In genomic region chr4:130078816-130079485, GRCm38 (mm10) we compare ENCODE assay signal across 10 mouse cellular contexts. TPM values are rescaled to one million over a fixed set of nuclear protein-coding genes. Genes with fewer than 3 reads are reported as not detected.
DNase-seq lines count a peak whose midpoint lies in the region; ATAC-seq lines count a peak whose summit lies in the region.
"Had no signal": no experiment of that assay in that cellular context is flagged by ENCODE, and none has a peak within 500 bp of the region (broad histone marks: within the 10 kb centered on the region; RNA-seq: fewer than 3 reads in every experiment).

No protein-coding gene starts in this region.

- ATAC-seq in forebrain, embryonic 13.5 days: no peak; the same call in 1 of the 2 replicates
- ATAC-seq in midbrain, embryonic 13.5 days: no peak
- ATAC-seq in embryonic facial prominence, embryonic 14.5 days (ENCODE audit: low read depth): 0 out of 2 replicates have a peak, but pooled peaks have one; percentile 21
- ATAC-seq in limb, embryonic 15.5 days (ENCODE audit: insufficient number of reproducible peaks, low FRiP score, low TSS enrichment, low read depth): peak; percentile 57; the same call in 1 of the 2 replicates
- ATAC-seq: lung, postnatal 0 days had no signal

- no peak for DNase-seq in forebrain, embryonic 10.5 days (ENCODE audit: extremely low spot score, low spot score)
- no peak for DNase-seq in midbrain, embryonic 10.5 days (ENCODE audit: low spot score)
- DNase-seq in embryonic facial prominence, embryonic 14.5 days (ENCODE audit: low spot score): no peak
- no peak for DNase-seq in liver
- no peak for DNase-seq in heart, adult 8-10 months (ENCODE audit: low spot score)

- H3K4me3 ChIP-seq in forebrain, embryonic 13.5 days: no peak overlapping the region
- no peak overlapping the region for H3K4me3 ChIP-seq in forebrain, embryonic 10.5 days
- H3K4me3 ChIP-seq in midbrain, embryonic 10.5 days: no peak overlapping the region
- H3K4me3 ChIP-seq in midbrain, embryonic 13.5 days (replicated peaks): no peak overlapping the region
- H3K4me3 ChIP-seq in embryonic facial prominence, embryonic 14.5 days (ENCODE audit: low read depth, low read length): no peak overlapping the region
- H3K4me3 ChIP-seq in limb, embryonic 15.5 days: no peak overlapping the region

- 52% methylated on average over 16 of the region's 17 CpGs for WGBS in forebrain, embryonic 13.5 days
- 70% methylated on average over 17 of the region's 17 CpGs for WGBS in forebrain, embryonic 10.5 days
- WGBS in midbrain, embryonic 10.5 days: 65% methylated on average over 17 of the region's 17 CpGs
- 60% methylated on average over 17 of the region's 17 CpGs for WGBS in midbrain, embryonic 13.5 days
- WGBS in embryonic facial prominence, embryonic 14.5 days: 53% methylated on average over 14 of the region's 17 CpGs
- 47% methylated on average over 17 of the region's 17 CpGs for WGBS in limb, embryonic 15.5 days

- peaks cover 64% of the 10 kb centered on the region for H3K4me1 ChIP-seq in forebrain, embryonic 13.5 days
- peaks cover 64% of the 10 kb centered on the region for H3K4me1 ChIP-seq in forebrain, embryonic 10.5 days
- peaks cover 49% of the 10 kb centered on the region for H3K4me1 ChIP-seq in midbrain, embryonic 10.5 days
- peaks cover 37% of the 10 kb centered on the region for H3K4me1 ChIP-seq in midbrain, embryonic 13.5 days (replicated peaks)
- 0 out of 2 replicates have a peak, but pooled peaks cover 5% of the 10 kb centered on the region for H3K4me1 ChIP-seq in embryonic facial prominence, embryonic 14.5 days (ENCODE audit: control insufficient read depth, insufficient read depth, low read length)
- H3K4me1 ChIP-seq in limb, embryonic 15.5 days: peaks cover 61% of the 10 kb centered on the region

- H3K4me2 ChIP-seq in forebrain, embryonic 13.5 days: no peak overlapping the region
- H3K4me2 ChIP-seq in midbrain, embryonic 13.5 days (replicated peaks): no peak overlapping the region
- H3K4me2 ChIP-seq in embryonic facial prominence, embryonic 14.5 days (ENCODE audit: low read depth, low read length): no peak overlapping the region
- no peak overlapping the region for H3K4me2 ChIP-seq in limb, embryonic 15.5 days

- H3K9ac ChIP-seq in forebrain, embryonic 13.5 days: no peak overlapping the region
- H3K9ac ChIP-seq in midbrain, embryonic 13.5 days (replicated peaks): no peak overlapping the region
- H3K9ac ChIP-seq in embryonic facial prominence, embryonic 14.5 days (ENCODE audit: low read depth, low read length): no peak overlapping the region
- H3K9ac ChIP-seq in limb, embryonic 15.5 days: no peak overlapping the region

- H3K36me3 ChIP-seq in forebrain, embryonic 13.5 days (ENCODE audit: poor library complexity, severe bottlenecking): no peaks in the 10 kb centered on the region
- no peaks in the 10 kb centered on the region for H3K36me3 ChIP-seq in forebrain, embryonic 10.5 days (replicated peaks)
- no peaks in the 10 kb centered on the region for H3K36me3 ChIP-seq in midbrain, embryonic 10.5 days
- no peaks in the 10 kb centered on the region for H3K36me3 ChIP-seq in midbrain, embryonic 13.5 days
- H3K36me3 ChIP-seq in embryonic facial prominence, embryonic 14.5 days (ENCODE audit: control insufficient read depth, insufficient read depth, low read length): peaks cover 20% of the 10 kb centered on the region; the same call in 1 of the 2 replicates
- peaks cover 19% of the 10 kb centered on the region for H3K36me3 ChIP-seq in limb, embryonic 15.5 days

- H3K27ac ChIP-seq in forebrain, embryonic 13.5 days: peak overlapping the region; percentile 27
- no peak overlapping the region for H3K27ac ChIP-seq in forebrain, embryonic 10.5 days
- peak overlapping the region; percentile 20; the same call in 1 of the 2 replicates for H3K27ac ChIP-seq in midbrain, embryonic 10.5 days (replicated peaks)
- H3K27ac ChIP-seq in midbrain, embryonic 13.5 days: no peak overlapping the region
- peak overlapping the region; percentile 49 for H3K27ac ChIP-seq in embryonic facial prominence, embryonic 14.5 days (replicated peaks; ENCODE audit: low read depth, low read length)
- H3K27ac ChIP-seq in limb, embryonic 15.5 days: peak overlapping the region; percentile 86

- H3K9me3 ChIP-seq in forebrain, embryonic 13.5 days (replicated peaks): no peaks in the 10 kb centered on the region
- no peaks in the 10 kb centered on the region for H3K9me3 ChIP-seq in forebrain, embryonic 10.5 days
- no peaks in the 10 kb centered on the region for H3K9me3 ChIP-seq in midbrain, embryonic 10.5 days (replicated peaks)
- no peaks in the 10 kb centered on the region for H3K9me3 ChIP-seq in midbrain, embryonic 13.5 days
- H3K9me3 ChIP-seq in embryonic facial prominence, embryonic 14.5 days (ENCODE audit: control insufficient read depth, low read length): no peaks in the 10 kb centered on the region
- no peaks in the 10 kb centered on the region for H3K9me3 ChIP-seq in limb, embryonic 15.5 days

- peaks cover 25% of the 10 kb centered on the region for H3K27me3 ChIP-seq in forebrain, embryonic 13.5 days
- peaks cover 71% of the 10 kb centered on the region for H3K27me3 ChIP-seq in forebrain, embryonic 10.5 days (ENCODE audit: poor library complexity, severe bottlenecking)
- peaks cover 62% of the 10 kb centered on the region for H3K27me3 ChIP-seq in midbrain, embryonic 10.5 days (ENCODE audit: low read depth, poor library complexity, severe bottlenecking)
- H3K27me3 ChIP-seq in midbrain, embryonic 13.5 days: peaks cover 21% of the 10 kb centered on the region
- H3K27me3 ChIP-seq in embryonic facial prominence, embryonic 14.5 days (replicated peaks; ENCODE audit: control insufficient read depth, insufficient read depth, low read length): no peaks in the 10 kb centered on the region; the same call in 1 of the 2 replicates
- peaks cover 6% of the 10 kb centered on the region; the same call in 1 of the 2 replicates for H3K27me3 ChIP-seq in limb, embryonic 15.5 days

RNA-seq across cellular contexts. Expression of gene Pef1, which starts 23.4 kb away (rescaled TPM):
- 68.0 and 68.4 TPM in 2 replicates for polyA plus RNA-seq in forebrain, embryonic 13.5 days (2015; fragmentation: Nextera tagmentation; extraction: Ambion mirVana)
- polyA plus RNA-seq in forebrain, embryonic 10.5 days (2016; fragmentation: Nextera tagmentation; extraction: Ambion mirVana): 69.8 and 70.4 TPM in 2 replicates
- polyA plus RNA-seq in midbrain, embryonic 10.5 days (2016; fragmentation: Nextera tagmentation; extraction: Ambion mirVana): 74.0 and 76.9 TPM in 2 replicates
- 65.3 and 72.0 TPM in 2 replicates for polyA plus RNA-seq in midbrain, embryonic 13.5 days (2015; fragmentation: Nextera tagmentation; extraction: Ambion mirVana)
- polyA plus RNA-seq in embryonic facial prominence, embryonic 14.5 days (2014; fragmentation: Nextera tagmentation; extraction: Ambion mirVana): 67.1 and 68.6 TPM in 2 replicates
- 68.1 and 75.1 TPM in 2 replicates for polyA plus RNA-seq in limb, embryonic 15.5 days (2015; fragmentation: Nextera tagmentation; extraction: Ambion mirVana)
- total RNA-seq in heart, adult 8-10 months (2022): 10 to 100 TPM; 31.1 to 42.7 (median 38.2) TPM

RNA-seq across cellular contexts. Expression of gene Col16a1, which starts 31.3 kb away (rescaled TPM):
- polyA plus RNA-seq in forebrain, embryonic 13.5 days (2015; fragmentation: Nextera tagmentation; extraction: Ambion mirVana): 2.5 and 2.9 TPM in 2 replicates
- polyA plus RNA-seq in forebrain, embryonic 10.5 days (2016; fragmentation: Nextera tagmentation; extraction: Ambion mirVana): 2.3 and 2.4 TPM in 2 replicates
- 3.8 and 5.8 TPM in 2 replicates for polyA plus RNA-seq in midbrain, embryonic 10.5 days (2016; fragmentation: Nextera tagmentation; extraction: Ambion mirVana)
- polyA plus RNA-seq in midbrain, embryonic 13.5 days (2015; fragmentation: Nextera tagmentation; extraction: Ambion mirVana): 2.9 and 3.4 TPM in 2 replicates
- polyA plus RNA-seq in embryonic facial prominence, embryonic 14.5 days (2014; fragmentation: Nextera tagmentation; extraction: Ambion mirVana): 180 and 188 TPM in 2 replicates
- polyA plus RNA-seq in limb, embryonic 15.5 days (2015; fragmentation: Nextera tagmentation; extraction: Ambion mirVana): 175 and 199 TPM in 2 replicates
- total RNA-seq in heart, adult 8-10 months (2022): 1 to 10 TPM; 3.6 to 8.0 (median 4.8) TPM
- total RNA-seq: monocyte, adult 5-6 weeks had no signal

Comparison
In these comparisons a context has a peak if more than half of its experiments do, and no peak if none do; other contexts are left out.
1. H3K27ac ChIP-seq: peak in forebrain, embryonic 13.5 days (single experiment), midbrain, embryonic 10.5 days (single experiment), embryonic facial prominence, embryonic 14.5 days (single experiment) and limb, embryonic 15.5 days (single experiment); none in forebrain, embryonic 10.5 days (single experiment) and midbrain, embryonic 13.5 days (single experiment).
2. ATAC-seq: peak in embryonic facial prominence, embryonic 14.5 days (single experiment) and limb, embryonic 15.5 days (single experiment); none in forebrain, embryonic 13.5 days (single experiment) and midbrain, embryonic 13.5 days (single experiment).
3. RNA of gene Col16a1, which starts 31.3 kb away (polyA plus RNA-seq): 180 to 188 TPM in embryonic facial prominence, embryonic 14.5 days and 175 to 199 TPM in limb, embryonic 15.5 days; 3.8 to 5.8 TPM in midbrain, embryonic 10.5 days, 2.9 to 3.4 TPM in midbrain, embryonic 13.5 days, 2.5 to 2.9 TPM in forebrain, embryonic 13.5 days and 2.3 to 2.4 TPM in forebrain, embryonic 10.5 days; every median in the first group is over 10 times any median in the second.